Mouse (Mus musculus) myocyte (in vitro differentiated cells): ENCODE results near the gene Zfp64.

Source experiments
- CEBPB ChIP-seq: IDR thresholded peaks from 2 replicates; pipeline ENCODE4 v1.6.1; 2011; ENCODE audit warnings: mild to moderate bottlenecking, moderate library complexity; ENCODE audit not compliant: poor library complexity, insufficient read depth, severe bottlenecking
- E2F4 ChIP-seq: IDR thresholded peaks from one replicate; pipeline ENCODE4 v1.6.1; 2011; ENCODE audit warnings: mild to moderate bottlenecking, control low read depth, moderate library complexity; ENCODE audit not compliant: insufficient read depth
- MAX ChIP-seq: IDR thresholded peaks from one replicate; pipeline ENCODE4 v1.6.1; 2011; ENCODE audit warnings: low read depth, mild to moderate bottlenecking, control low read depth
- MYOD1 ChIP-seq, 3 experiments: IDR thresholded peaks; one replicate each; pipeline ENCODE4 v1.6.1; 2011; ENCODE audit warnings: control low read depth in 2 of 3, low read depth in 2 of 3, mild to moderate bottlenecking in 2 of 3, moderate library complexity in 1 of 3; ENCODE audit not compliant: insufficient read length in 2 of 3, control insufficient read depth in 1 of 3
- MYOG ChIP-seq, 3 experiments: IDR thresholded peaks; one replicate each; pipeline ENCODE4 v1.6.1; 2011; ENCODE audit warnings: control low read depth in 2 of 3, low read depth in 2 of 3, mild to moderate bottlenecking in 2 of 3; ENCODE audit not compliant: insufficient read length in 2 of 3, control insufficient read depth in 1 of 3, insufficient read depth in 1 of 3
- POLR2A ChIP-seq: IDR thresholded peaks from one replicate; pipeline ENCODE4 v1.6.1; 2011; ENCODE audit warnings: low read depth, mild to moderate bottlenecking, control low read depth, moderate library complexity; ENCODE audit not compliant: insufficient read length
- POLR2AphosphoS2 ChIP-seq: IDR thresholded peaks from one replicate; pipeline ENCODE4 v1.6.1; 2011; ENCODE audit warnings: low read depth, control low read depth; ENCODE audit not compliant: insufficient read length
- REST ChIP-seq: IDR thresholded peaks from one replicate; pipeline ENCODE4 v1.6.1; 2011; ENCODE audit warnings: mild to moderate bottlenecking, control low read depth, moderate library complexity; ENCODE audit not compliant: insufficient read depth, insufficient read length
- SRF ChIP-seq: IDR thresholded peaks from one replicate; pipeline ENCODE4 v1.6.1; 2011; ENCODE audit warnings: low read depth; ENCODE audit not compliant: control insufficient read depth, insufficient read length
- TCF12 ChIP-seq: IDR thresholded peaks from one replicate; pipeline ENCODE4 v1.6.1; 2011; ENCODE audit warnings: mild to moderate bottlenecking, control low read depth; ENCODE audit not compliant: poor library complexity, insufficient read depth, severe bottlenecking
- TCF3 ChIP-seq: IDR thresholded peaks from one replicate; pipeline ENCODE4 v1.6.1; 2011; ENCODE audit warnings: low read depth, control low read depth; ENCODE audit not compliant: insufficient read length
- USF1 ChIP-seq: IDR thresholded peaks from one replicate; pipeline ENCODE4 v1.6.1; 2011; ENCODE audit warnings: low read depth, mild to moderate bottlenecking, control low read depth, moderate library complexity

DNA sequence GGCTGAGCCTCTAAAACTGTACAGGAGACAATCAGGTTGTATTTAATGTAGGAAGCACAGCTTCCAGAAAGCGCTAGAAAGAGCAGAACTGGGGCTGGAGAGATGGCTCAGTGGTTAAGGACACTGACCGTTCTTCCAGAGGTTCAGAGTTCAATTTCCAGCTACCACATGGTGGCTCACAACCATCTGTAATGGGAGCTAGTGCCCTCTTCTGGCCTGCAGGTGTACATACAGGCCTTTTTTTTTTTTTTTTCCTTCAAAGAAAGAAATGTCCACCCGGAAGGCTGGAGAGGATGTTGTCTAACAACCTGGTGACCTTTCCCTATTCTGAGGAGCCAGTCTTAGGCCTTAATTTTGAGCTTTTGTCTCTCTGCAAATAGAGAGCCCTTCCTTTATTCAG is 50.5 kb downstream of the Zfp64 start:
- no peak for TF ChIP-seq USF1
- TF ChIP-seq POLR2A, result no peak
- TF ChIP-seq TCF12, result no peak
- TF ChIP-seq E2F4, result no peak
- TF ChIP-seq MAX, result no peak
- no peak for TF ChIP-seq MYOG (IDR thresholded peaks at IDR 0.05; ENCODE audit: control insufficient read depth in 1 of 3, insufficient read depth in 1 of 3, insufficient read length in 2 of 3, low read depth in 2 of 3)
- TF ChIP-seq POLR2AphosphoS2, result no peak
- no peak for TF ChIP-seq MYOD1 (IDR thresholded peaks at IDR 0.05; ENCODE audit: control insufficient read depth in 1 of 3, insufficient read length in 2 of 3, low read depth in 2 of 3)
- no peak for TF ChIP-seq REST
- no peak for TF ChIP-seq CEBPB
- TF ChIP-seq TCF3, result no peak
- no peak for TF ChIP-seq SRF
